Mouse (Mus musculus) hindbrain, postnatal 0 days (tissue): Measurements from ENCODE around the gene Tagln2. TPM values are rescaled to one million over a fixed set of nuclear protein-coding genes. Genes with fewer than 3 reads are reported as not detected.

ENCODE experiments used
- ATAC-seq: fragments of 200-750 bp; cut with Nextera tagmentation; 2 replicates; pipeline ENCODE4 v1.8.0; 2017; ENCODE audit warnings: mild to moderate bottlenecking, moderate TSS enrichment, moderate library complexity
- DNase-seq: peaks from one replicate; pipeline ENCODE4 v3.0.0-alpha.2; 2015; ENCODE audit warnings: low spot score
- H3K27ac ChIP-seq: fragments of 300-500 bp; sonication (generic); 2 replicates; pipeline ENCODE4 v1.5.1; 2014; ENCODE audit warnings: mild to moderate bottlenecking
- H3K27me3 ChIP-seq: fragments of 300-500 bp; sonication (generic); 2 replicates; pipeline ENCODE4 v1.6.1; 2014; ENCODE audit warnings: low read length, mixed read lengths; ENCODE audit not compliant: insufficient read depth
- H3K36me3 ChIP-seq: fragments of 300-500 bp; sonication (generic); 2 replicates; pipeline ENCODE4 v1.6.1; 2014; ENCODE audit warnings: low read length, mixed read lengths; ENCODE audit not compliant: insufficient read depth
- H3K4me1 ChIP-seq: fragments of 300-500 bp; sonication (generic); 2 replicates; pipeline ENCODE4 v1.6.1; 2014; ENCODE audit warnings: antibody characterized with exemption, low read length, mixed read lengths; ENCODE audit not compliant: insufficient read depth
- H3K4me2 ChIP-seq: fragments of 300-500 bp; sonication (generic); 2 replicates; pipeline ENCODE4 v1.6.1; 2014; ENCODE audit warnings: low read depth, mild to moderate bottlenecking, low read length, moderate library complexity, mixed read lengths
- H3K4me3 ChIP-seq: fragments of 300-500 bp; sonication (generic); 2 replicates; pipeline ENCODE4 v1.5.1; 2014; ENCODE audit warnings: low read length
- H3K9ac ChIP-seq: fragments of 300-500 bp; sonication (generic); replicated peaks from 2 replicates; pipeline ENCODE4 v1.6.1; 2014; ENCODE audit warnings: mild to moderate bottlenecking, low read length, moderate library complexity, mixed read lengths
- H3K9me3 ChIP-seq: fragments of 300-500 bp; sonication (generic); 2 replicates; pipeline ENCODE4 v1.6.1; 2016; ENCODE audit warnings: low read length, mixed read lengths
- CTCF ChIP-seq: IDR thresholded peaks from 2 replicates; pipeline ENCODE4 v1.5.1; 2016; ENCODE audit warnings: antibody characterized with exemption, control low read depth, low read depth
- WGBS: fragments of 180-500 bp; shearing (Covaris S2); extraction: QIAGEN DNeasy Blood & Tissue Kit; methylation state at CpG from one replicate; pipeline ENCODE4 v1.1.7; 2014; 5-methylcytosine and 5-hydroxymethylcytosine counted together
- polyA plus RNA-seq: library from polyadenylated mRNA; unstranded; fragments of >200 nt; fragmentation: Nextera tagmentation; extraction: Ambion mirVana; gene quantifications from 2 replicates; pipeline ENCODE4 v1.2.1, GENCODE M21; 2015
- total RNA-seq: library from RNA; depleted of rRNA; stranded (reverse); fragments of >200 nt; gene quantifications from 2 replicates; pipeline ENCODE4 v1.2.3, GENCODE M21; 2014

Gene Tagln2
- total and polyA plus RNA-seq, 2 experiments from 2014 or later, result 45.1 to 59.2 TPM

DNA sequence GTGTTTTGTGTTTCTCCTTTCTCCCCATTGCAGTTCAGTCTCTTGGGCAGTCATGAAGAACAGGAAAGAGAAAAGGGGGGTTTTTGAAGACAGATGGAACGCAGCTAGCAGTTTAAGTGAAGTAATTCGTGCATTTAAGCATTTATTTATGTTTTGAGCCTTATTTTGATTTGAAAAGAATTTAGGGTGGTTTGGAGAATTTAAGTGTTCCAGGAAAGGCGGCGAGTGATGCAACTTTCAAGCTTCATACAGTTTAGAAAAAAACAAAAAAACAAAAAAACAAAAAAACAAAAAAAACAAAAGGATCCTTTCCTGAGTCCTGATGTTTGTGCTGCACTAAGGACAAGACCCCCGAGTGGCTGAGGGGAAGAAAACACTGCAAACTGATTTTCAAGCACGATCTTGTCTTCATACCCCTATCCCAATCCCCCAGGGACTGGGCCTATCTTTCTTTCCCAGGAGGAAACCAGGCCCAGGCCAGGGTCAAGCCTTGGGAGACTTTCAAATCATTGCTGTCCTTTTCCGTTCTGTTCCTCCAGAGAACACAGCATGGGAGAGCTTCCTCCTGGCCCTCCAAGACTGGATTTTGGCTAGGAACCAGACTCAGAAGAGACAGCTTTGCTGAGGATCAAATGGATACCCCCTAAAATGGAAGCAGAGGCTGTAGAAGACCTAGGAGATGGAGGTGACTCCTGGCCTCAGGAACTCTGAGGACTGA is 14.9 kb downstream of the Tagln2 start:
- no peak for ATAC-seq
- H3K4me1 ChIP-seq, result no peaks in the 10 kb centered on the region; the same call in none of the 2 replicates
- 74% methylated on average over 7 of the region's 7 CpGs for WGBS
- H3K4me2 ChIP-seq, result no peak overlapping the region
- H3K27me3 ChIP-seq, result no peaks in the 10 kb centered on the region
- DNase-seq, result no peak
- H3K9me3 ChIP-seq, result no peaks in the 10 kb centered on the region
- TF ChIP-seq CTCF, result no peak
- H3K9ac ChIP-seq, result no peak overlapping the region
- H3K36me3 ChIP-seq, result no peaks in the 10 kb centered on the region
- no peak overlapping the region for H3K4me3 ChIP-seq
- H3K27ac ChIP-seq, result no peak overlapping the region

DNA sequence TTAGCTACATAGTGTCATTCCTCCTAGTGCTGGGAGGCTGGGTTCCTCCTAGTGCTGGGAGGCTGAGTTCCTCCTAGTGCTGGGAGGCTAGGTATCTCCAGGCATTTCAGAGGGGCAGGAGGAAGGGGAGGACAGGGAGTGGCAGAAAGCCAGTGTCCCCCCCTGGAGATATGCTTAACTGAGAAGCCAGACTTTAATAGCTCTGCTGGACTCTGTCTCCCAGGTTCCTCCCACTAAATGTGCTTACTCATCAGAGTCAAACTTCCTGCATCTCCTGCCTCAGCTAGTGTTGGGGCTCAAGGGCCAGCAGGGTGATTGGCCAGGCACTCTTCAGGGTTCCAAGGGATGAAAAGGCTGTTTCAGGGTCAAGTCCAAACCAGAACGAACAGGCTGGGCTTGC is 15.5 kb downstream of the Tagln2 start:
- Histone ChIP-seq H3K4me3 (no peak overlapping the region), H3K4me2 (no peak overlapping the region), H3K27me3 (no peaks in the 10 kb centered on the region), H3K9me3 (no peaks in the 10 kb centered on the region), H3K4me1 (no peaks in the 10 kb centered on the region; the same call in none of the 2 replicates), H3K27ac (no peak overlapping the region), H3K9ac (no peak overlapping the region), H3K36me3 (no peaks in the 10 kb centered on the region)
- ATAC-seq (no peak), DNase-seq (no peak)
- 44% methylated on average over 1 of the region's 1 CpGs for WGBS
- no peak for TF ChIP-seq CTCF

GRCm38 (mm10) chr1:172518013-172518412 is 18.2 kb downstream of the Tagln2 start:
- no peak overlapping the region for H3K4me3 ChIP-seq
- H3K9me3 ChIP-seq, result no peaks in the 10 kb centered on the region
- no peak overlapping the region for H3K27ac ChIP-seq
- H3K9ac ChIP-seq, result no peak overlapping the region
- peak; percentile 59 for TF ChIP-seq CTCF
- H3K27me3 ChIP-seq, result no peaks in the 10 kb centered on the region
- WGBS, result 77% methylated on average over 4 of the region's 4 CpGs
- H3K4me2 ChIP-seq, result no peak overlapping the region
- no peak for ATAC-seq
- H3K4me1 ChIP-seq, result no peaks in the 10 kb centered on the region; the same call in 1 of the 2 replicates
- DNase-seq, result no peak
- H3K36me3 ChIP-seq, result no peaks in the 10 kb centered on the region

- Histone ChIP-seq H3K27me3 (no peaks in the 10 kb centered on the region), H3K36me3 (no peaks in the 10 kb centered on the region), H3K4me2 (no peak overlapping the region), H3K4me1 (no peaks in the 10 kb centered on the region), H3K4me3 (no peak overlapping the region), H3K27ac (no peak overlapping the region), H3K9ac (no peak overlapping the region), H3K9me3 (no peaks in the 10 kb centered on the region)
- 68% methylated on average over 6 of the region's 6 CpGs for WGBS
- no peak for TF ChIP-seq CTCF
- DNase-seq (no peak), ATAC-seq (no peak)
Measured at GRCm38 (mm10) chr1:172519644-172520043, 19.8 kb downstream of the Tagln2 start.

DNA sequence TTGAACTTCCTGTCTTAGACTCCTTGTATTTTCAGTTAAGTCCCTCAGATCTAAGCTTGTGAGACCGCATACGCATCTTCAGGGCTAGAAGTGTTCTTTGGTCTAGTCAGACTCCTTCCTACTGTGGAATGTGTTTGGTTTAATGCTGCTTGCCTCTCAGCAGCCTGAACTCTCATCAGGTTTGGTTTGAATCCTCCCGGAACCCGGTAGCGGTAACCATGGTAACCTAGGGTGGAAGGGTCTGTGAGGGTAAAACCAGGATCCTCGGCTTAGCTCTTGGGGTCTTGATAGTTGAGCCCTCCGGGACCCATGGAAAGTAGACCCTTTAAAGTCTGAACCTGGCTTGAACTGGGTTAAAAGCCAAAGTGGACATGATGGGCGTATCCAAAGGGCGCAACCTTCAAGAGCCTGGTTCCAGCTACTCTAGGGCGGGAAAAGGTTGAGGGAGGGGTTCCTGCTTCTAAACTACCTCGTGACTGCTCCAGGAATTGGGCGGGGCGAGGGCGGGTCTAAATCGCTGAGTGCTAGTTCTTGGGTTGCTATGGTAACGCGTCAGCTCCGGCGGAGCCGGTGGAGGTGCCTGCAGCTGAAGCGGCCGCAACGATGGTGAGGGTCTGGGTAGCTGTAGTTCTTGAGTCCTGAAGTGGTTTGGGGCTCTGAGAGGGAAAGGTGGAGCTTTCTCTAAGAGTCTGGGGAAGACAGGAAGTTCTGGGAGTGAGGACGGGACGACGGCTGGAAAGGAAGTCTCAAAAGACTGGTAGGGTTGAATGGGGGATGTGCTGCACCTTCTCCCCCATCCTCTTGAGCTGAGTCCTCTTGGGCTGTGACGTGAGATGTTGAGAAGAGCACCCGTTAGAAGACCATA is 21.0 kb downstream of the Tagln2 start, which contains the start of gene Cfap45:
Gene Cfap45 (plus strand): TSS at position 226 of the 865 bp plus-strand sequence.
- Histone ChIP-seq H3K27ac (no peak within 1 kb of the TSS), H3K36me3 (no peaks in the 10 kb centered on the region), H3K4me1 (no peaks in the 10 kb centered on the region), H3K27me3 (no peaks in the 10 kb centered on the region), H3K9ac (peak within 1 kb of the TSS; percentile 22; the same call in 1 of the 2 replicates), H3K4me2 (peak within 1 kb of the TSS; percentile 65), H3K4me3 (peak within 1 kb of the TSS; percentile 33), H3K9me3 (no peaks in the 10 kb centered on the region)
- peak; percentile 94 for DNase-seq
- ATAC-seq, result peak; percentile 92
- TF ChIP-seq CTCF, result no peak
- 4% methylated on average over 28 of the region's 28 CpGs for WGBS

DNA sequence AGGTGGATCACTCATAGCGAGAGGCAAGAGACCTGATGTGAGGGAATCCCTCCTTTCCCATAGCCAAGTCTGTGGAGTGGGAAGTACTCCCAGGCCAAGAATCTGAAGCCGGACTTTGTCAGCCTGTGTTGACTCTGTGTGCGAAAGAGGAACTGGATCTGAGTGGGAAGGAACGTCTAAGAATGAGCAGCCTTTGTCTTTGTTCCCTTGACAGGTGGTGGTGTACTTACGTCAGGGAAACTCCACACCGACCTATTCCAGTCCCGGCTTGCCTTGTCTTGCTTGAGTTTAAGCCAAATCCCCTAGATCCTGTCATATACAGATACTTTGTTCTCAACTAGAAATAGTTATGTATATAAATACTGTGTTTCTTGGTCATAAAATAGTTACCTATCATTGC is 22.7 kb downstream of the Tagln2 start:
- H3K9ac ChIP-seq, result no peak overlapping the region
- TF ChIP-seq CTCF, result no peak
- no peaks in the 10 kb centered on the region for H3K9me3 ChIP-seq
- H3K4me3 ChIP-seq, result no peak overlapping the region
- H3K27me3 ChIP-seq, result no peaks in the 10 kb centered on the region
- H3K36me3 ChIP-seq, result no peaks in the 10 kb centered on the region
- 72% methylated on average over 7 of the region's 7 CpGs for WGBS
- H3K4me1 ChIP-seq, result no peaks in the 10 kb centered on the region
- no peak for ATAC-seq
- H3K4me2 ChIP-seq, result no peak overlapping the region
- H3K27ac ChIP-seq, result no peak overlapping the region
- DNase-seq, result no peak
